Mouse (Mus musculus) thymus, postnatal 36 days (tissue): Measurements from ENCODE around the gene Gm47841.

Source experiments
- DNase-seq, 2 experiments: peaks; one replicate each; pipeline ENCODE4 v3.0.0; 2022; ENCODE audit warnings: mixed read lengths in 2 of 2

The Gm47841 gene

GRCm38 (mm10) chr15:101074067-101074466 lies 26.9 kb upstream of the Gm47841 start:
- DNase-seq: no peak

GRCm38 (mm10) chr15:101072736-101073135 lies 25.5 kb upstream of the Gm47841 start:
- DNase-seq: no peak

- DNase-seq: no peak
Measured at GRCm38 (mm10) chr15:101070762-101071161, 23.6 kb upstream of the Gm47841 start.

GRCm38 (mm10) chr15:101069641-101070190 lies 22.5 kb upstream of the Gm47841 start:
- DNase-seq: no peak

GRCm38 (mm10) chr15:101068671-101069070 lies 21.5 kb upstream of the Gm47841 start:
- no peak for DNase-seq

- DNase-seq: no peak
Measured at GRCm38 (mm10) chr15:101068029-101068428, 20.8 kb upstream of the Gm47841 start.

- DNase-seq: no peak
Measured at GRCm38 (mm10) chr15:101066920-101067696, 19.9 kb upstream of the Gm47841 start.

- DNase-seq: no peak
Measured at GRCm38 (mm10) chr15:101066364-101066847, 19.2 kb upstream of the Gm47841 start.

GRCm38 (mm10) chr15:101065069-101065468 lies 17.9 kb upstream of the Gm47841 start:
- no peak for DNase-seq

GRCm38 (mm10) chr15:101060280-101060852 lies 13.2 kb upstream of the Gm47841 start:
- DNase-seq: no peak

- no peak for DNase-seq
Measured at GRCm38 (mm10) chr15:101059570-101060279, 12.5 kb upstream of the Gm47841 start.

- DNase-seq: peak; percentile 18 to 22
Measured at GRCm38 (mm10) chr15:101056225-101056624, 9.0 kb upstream of the Gm47841 start.

- DNase-seq: no peak
Measured at GRCm38 (mm10) chr15:101054541-101054940, 7.3 kb upstream of the Gm47841 start.

GRCm38 (mm10) chr15:101053832-101054459 lies 6.7 kb upstream of the Gm47841 start:
- no peak for DNase-seq

- DNase-seq: peak in 1 of 2 experiments; percentile 15
Measured at GRCm38 (mm10) chr15:101052560-101053501, 5.6 kb upstream of the Gm47841 start.

GRCm38 (mm10) chr15:101051869-101052268 lies 4.7 kb upstream of the Gm47841 start:
- DNase-seq: no peak

- DNase-seq: no peak
Measured at GRCm38 (mm10) chr15:101048338-101048896, 1.2 kb upstream of the Gm47841 start.

GRCm38 (mm10) chr15:101046527-101047193 lies 537 bp downstream of the Gm47841 start:
- DNase-seq: no peak

- DNase-seq: no peak
Measured at GRCm38 (mm10) chr15:101046039-101046526, 1.1 kb downstream of the Gm47841 start.

- DNase-seq: no peak
Measured at GRCm38 (mm10) chr15:101044531-101044930, 2.7 kb downstream of the Gm47841 start.
